11 mouse cellular contexts compared by ENCODE assay signal in genomic region chr5:143509294-143509693, GRCm38 (mm10). TPM values are rescaled to one million over a fixed set of nuclear protein-coding genes. Genes with fewer than 3 reads are reported as not detected.
DNase-seq lines count a peak whose midpoint lies in the region; ATAC-seq and TF ChIP-seq lines count a peak whose summit lies in the region.
"Had no signal": no experiment of that assay in that cellular context is flagged by ENCODE, and none has a peak within 500 bp of the region (broad histone marks: within the 10 kb centered on the region; RNA-seq: fewer than 3 reads in every experiment).

No protein-coding gene starts in this region.

- H3K9ac ChIP-seq in heart, embryonic 14.5 days (ENCODE audit: low read length), result peak overlapping the region; percentile 54; the same call in 1 of the 2 replicates
- H3K9ac ChIP-seq in MEL (ENCODE audit: control insufficient read depth, low read depth, low read length, poor library complexity, severe bottlenecking), result peak overlapping the region; percentile 44
- H3K9ac ChIP-seq in liver, embryonic 11.5 days (ENCODE audit: low read depth, low read length), result no peak overlapping the region; the same call in 1 of the 2 replicates

- H3K27me3 ChIP-seq in heart, embryonic 14.5 days (ENCODE audit: control insufficient read depth, insufficient read depth, low read length), result no peaks in the 10 kb centered on the region
- H3K27me3 ChIP-seq in MEL (ENCODE audit: control insufficient read depth in 1 of 2, insufficient read depth in 2 of 2, low read length in 2 of 2), result no peaks in the 10 kb centered on the region
- no peaks in the 10 kb centered on the region for H3K27me3 ChIP-seq in liver, embryonic 11.5 days (replicated peaks; ENCODE audit: control insufficient read depth, insufficient read depth, low read length)

- peaks cover 70% of the 10 kb centered on the region for H3K36me3 ChIP-seq in heart, embryonic 14.5 days (ENCODE audit: control insufficient read depth, insufficient read depth, low read length)
- peaks cover 17 to 20% of the 10 kb centered on the region in 2 experiments for H3K36me3 ChIP-seq in MEL (ENCODE audit: control insufficient read depth in 1 of 2, insufficient read depth in 2 of 2, low read length in 2 of 2)
- peaks cover 40% of the 10 kb centered on the region for H3K36me3 ChIP-seq in liver, embryonic 11.5 days (ENCODE audit: control insufficient read depth, insufficient read depth, low read length)

- H3K4me3 ChIP-seq in heart, embryonic 14.5 days (ENCODE audit: control insufficient read depth in 1 of 2, insufficient read depth in 1 of 2, low read depth in 1 of 2, low read length in 2 of 2), result no peak overlapping the region
- H3K4me3 ChIP-seq in MEL (ENCODE audit: control insufficient read depth in 1 of 2, insufficient read depth in 1 of 2, low read depth in 2 of 2, low read length in 2 of 2), result peak overlapping the region in 1 of 2 experiments; percentile 8; a peak in 1 of 4 replicates
- H3K4me3 ChIP-seq in liver, embryonic 11.5 days (ENCODE audit: low read depth, low read length), result peak overlapping the region; percentile 10; the same call in 1 of the 2 replicates
- H3K4me3 ChIP-seq: hindbrain, embryonic 10.5 days had no signal

- H3K4me2 ChIP-seq in heart, embryonic 14.5 days (ENCODE audit: low read length), result peak overlapping the region; percentile 48
- H3K4me2 ChIP-seq in liver, embryonic 11.5 days, result peak overlapping the region; percentile 53

- WGBS in heart, embryonic 14.5 days, result 23% methylated on average over 9 of the region's 9 CpGs
- 29% methylated on average over 9 of the region's 9 CpGs for WGBS in liver, embryonic 11.5 days

- H3K9me3 ChIP-seq in heart, embryonic 14.5 days (ENCODE audit: control insufficient read depth, low read length), result no peaks in the 10 kb centered on the region
- H3K9me3 ChIP-seq in MEL (replicated peaks; ENCODE audit: insufficient read depth, low read length), result no peaks in the 10 kb centered on the region
- no peaks in the 10 kb centered on the region for H3K9me3 ChIP-seq in liver, embryonic 11.5 days (ENCODE audit: control insufficient read depth, low read length)
- H3K9me3 ChIP-seq: hindbrain, embryonic 10.5 days had no signal

- H3K4me1 ChIP-seq in heart, embryonic 14.5 days (ENCODE audit: control insufficient read depth in 2 of 2, insufficient read depth in 2 of 2, low read length in 2 of 2), result peaks cover 44 to 56% of the 10 kb centered on the region in 2 experiments
- H3K4me1 ChIP-seq in MEL (ENCODE audit: control insufficient read depth in 1 of 2, insufficient read depth in 2 of 2, low read length in 2 of 2), result peaks cover 3 to 14% of the 10 kb centered on the region in 2 experiments
- peaks cover 60% of the 10 kb centered on the region for H3K4me1 ChIP-seq in liver, embryonic 11.5 days (replicated peaks; ENCODE audit: control insufficient read depth, insufficient read depth, low read length)

- TF ChIP-seq RAD21 in MEL (IDR thresholded peaks at IDR 0.05; ENCODE audit: low read depth, low read length), result no peak

- ATAC-seq in heart, embryonic 14.5 days (ENCODE audit: insufficient number of reproducible peaks, insufficient read depth, low FRiP score, low read depth), result no peak
- peak; percentile 72 for ATAC-seq in liver, embryonic 11.5 days (replicated peaks; ENCODE audit: low FRiP score)
- no peak for ATAC-seq in granulocyte monocyte progenitor cell, adult 5-6 weeks (replicated peaks; ENCODE audit: poor library complexity, severe bottlenecking)

- H3K79me2 ChIP-seq in MEL (ENCODE audit: control insufficient read depth, insufficient read depth, low read length, poor library complexity), result peaks cover 20% of the 10 kb centered on the region

- intact Hi-C loops in heart, postnatal 25 days (cut with DNase I), result loop anchor here (5.0 kb wide), 1 partner anchor 42 kb away; no protein-coding TSS in a partner anchor

- TF ChIP-seq POLR2A in MEL (IDR thresholded peaks at IDR 0.05; ENCODE audit: control insufficient read depth in 1 of 2, insufficient read depth in 1 of 2, low read depth in 1 of 2, low read length in 2 of 2, poor library complexity in 1 of 2), result no peak; a peak in 1 of 4 replicates

- DNase-seq in heart, postnatal 25 days (ENCODE audit: low spot score), result no peak
- DNase-seq in MEL (ENCODE audit: low read depth, low spot score), result peak; percentile 68
- DNase-seq in c-Kit-positive CD71-positive TER-119-negative erythroid progenitor cells, embryonic 14.5 days (ENCODE audit: low read depth), result peak; percentile 37
- no peak for DNase-seq in liver, embryonic 11.5 days (ENCODE audit: low spot score)
- DNase-seq in spleen, postnatal 14 days (ENCODE audit: low spot score in 2 of 2), result no peak
- DNase-seq: cerebellum, adult 9-11 months; kidney, adult 11 months; retina, postnatal 1 day had no signal

- TF ChIP-seq CTCF in MEL (IDR thresholded peaks at IDR 0.05 in 2 of 3, conservative IDR thresholded peaks at IDR 0.05 in 1 of 3; ENCODE audit: control insufficient read depth in 1 of 3, insufficient read depth in 1 of 3, low read depth in 2 of 3, low read length in 3 of 3, poor library complexity in 1 of 3, severe bottlenecking in 1 of 3), result no peak

- peak in 1 of 2 experiments; percentile 19; a peak in 1 of 4 replicates for TF ChIP-seq EP300 in MEL (IDR thresholded peaks at IDR 0.05; ENCODE audit: low read depth in 1 of 2, low read length in 2 of 2)

- peak overlapping the region; percentile 56 to 80 for H3K27ac ChIP-seq in heart, embryonic 14.5 days (replicated peaks in 1 of 2; ENCODE audit: control insufficient read depth in 1 of 2, insufficient read depth in 1 of 2, low read depth in 2 of 2, low read length in 2 of 2)
- H3K27ac ChIP-seq in MEL (ENCODE audit: control insufficient read depth, low read depth, low read length), result peak overlapping the region; percentile 81
- peak overlapping the region; percentile 81 for H3K27ac ChIP-seq in liver, embryonic 11.5 days (ENCODE audit: low read depth, low read length)
- H3K27ac ChIP-seq: hindbrain, embryonic 10.5 days had no signal

TF ChIP-seq in MEL, 35 proteins besides CTCF, POLR2A, EP300 and RAD21:
- TF ChIP-seq ELF1 (IDR thresholded peaks at IDR 0.05; ENCODE audit: low read depth, low read length) (0 out of 2 replicates have a peak, but pooled peaks have one; percentile 6), GATA1 (IDR thresholded peaks at IDR 0.05; ENCODE audit: low read depth, low read length) (peak; percentile 57; the same call in 1 of the 2 replicates), NRF1 (IDR thresholded peaks at IDR 0.05; ENCODE audit: insufficient read depth, low read depth, low read length, poor library complexity, severe bottlenecking) (no peak), RCOR1 (IDR thresholded peaks at IDR 0.05; ENCODE audit: low read depth, low read length) (0 out of 2 replicates have a peak, but pooled peaks have one; percentile 41), BHLHE40 (IDR thresholded peaks at IDR 0.05; ENCODE audit: borderline replicate concordance, low read depth, low read length) (no peak)

RNA-seq across cellular contexts. Expression of gene Rac1, which starts 18.5 kb away (rescaled TPM):
- 407 and 410 TPM in 2 replicates for polyA plus RNA-seq in heart, embryonic 14.5 days (2014; fragmentation: Nextera tagmentation; extraction: Ambion mirVana)
- total RNA-seq in heart, postnatal 25 days (2021), result 100 to 1,000 TPM; 215 to 235 TPM
- 134 and 148 TPM in 2 replicates for total RNA-seq in MEL (2012; rRNA removed)
- 100 to 1,000 TPM; 105 to 251 TPM for polyA plus RNA-seq in MEL (2012; ENCODE audit: insufficient read depth in 1 of 2, insufficient read length in 2 of 2, low read depth in 1 of 2, low replicate concordance in 2 of 2, missing spikeins in 1 of 2)
- polyA plus RNA-seq in liver, embryonic 11.5 days (2014; fragmentation: Nextera tagmentation; extraction: Ambion mirVana), result 352 and 370 TPM in 2 replicates
- total RNA-seq in granulocyte monocyte progenitor cell, adult 5-6 weeks (2014; fragmentation: Nextera tagmentation), result 349 and 471 TPM in 2 replicates
- 118 and 134 TPM in 2 replicates for total RNA-seq in granulocyte monocyte progenitor cell, adult 5-6 weeks (2017)

RNA-seq across cellular contexts. Expression of gene Daglb, which starts 44.9 kb away (rescaled TPM):
- 10.8 TPM in 2 replicates for polyA plus RNA-seq in heart, embryonic 14.5 days (2014; fragmentation: Nextera tagmentation; extraction: Ambion mirVana)
- total RNA-seq in heart, postnatal 25 days (2021), result 1 to 10 TPM; 7.6 to 8.2 TPM
- 9.0 and 10.4 TPM in 2 replicates for total RNA-seq in MEL (2012; rRNA removed)
- polyA plus RNA-seq in MEL (2012; ENCODE audit: insufficient read depth in 1 of 2, insufficient read length in 2 of 2, low read depth in 1 of 2, low replicate concordance in 2 of 2, missing spikeins in 1 of 2), result 1 to 10 TPM in 1 of 2 experiments, not detected in 1; 8.9 TPM
- polyA plus RNA-seq in liver, embryonic 11.5 days (2014; fragmentation: Nextera tagmentation; extraction: Ambion mirVana), result 13.7 and 14.9 TPM in 2 replicates
- 11.7 and 22.8 TPM in 2 replicates for total RNA-seq in granulocyte monocyte progenitor cell, adult 5-6 weeks (2014; fragmentation: Nextera tagmentation)
- 24.1 and 25.0 TPM in 2 replicates for total RNA-seq in granulocyte monocyte progenitor cell, adult 5-6 weeks (2017)

Comparison
In these comparisons a context has a peak if more than half of its experiments do, and no peak if none do; other contexts are left out.
1. DNase-seq: peak in MEL (single experiment) and c-Kit-positive CD71-positive TER-119-negative erythroid progenitor cells, embryonic 14.5 days (single experiment); none in heart, postnatal 25 days (single experiment), liver, embryonic 11.5 days (single experiment) and spleen, postnatal 14 days (0 of 2).
2. Peak in every context shown above with its lines, with median percentiles within 50 percentile points of each other: H3K27ac ChIP-seq.